Mouse (Mus musculus) cerebellum, adult (tissue): ENCODE results near the gene Dhrs3.

ENCODE experiments used
- ATAC-seq: cut with Nextera tagmentation; 2 replicates; pipeline ENCODE4 v1.9.2; 2017; ENCODE audit warnings: mild to moderate bottlenecking, moderate library complexity, mixed read lengths; ENCODE audit not compliant: insufficient number of reproducible peaks, low FRiP score, low TSS enrichment

Gene Dhrs3

GRCm38 (mm10) chr4:144895211-144895590, 2.6 kb downstream of the Dhrs3 start:
- ATAC-seq: no peak

- no peak for ATAC-seq
Measured at GRCm38 (mm10) chr4:144896321-144896720, 3.7 kb downstream of the Dhrs3 start.

- no peak for ATAC-seq
Measured at GRCm38 (mm10) chr4:144898036-144898649, 5.5 kb downstream of the Dhrs3 start.

DNA sequence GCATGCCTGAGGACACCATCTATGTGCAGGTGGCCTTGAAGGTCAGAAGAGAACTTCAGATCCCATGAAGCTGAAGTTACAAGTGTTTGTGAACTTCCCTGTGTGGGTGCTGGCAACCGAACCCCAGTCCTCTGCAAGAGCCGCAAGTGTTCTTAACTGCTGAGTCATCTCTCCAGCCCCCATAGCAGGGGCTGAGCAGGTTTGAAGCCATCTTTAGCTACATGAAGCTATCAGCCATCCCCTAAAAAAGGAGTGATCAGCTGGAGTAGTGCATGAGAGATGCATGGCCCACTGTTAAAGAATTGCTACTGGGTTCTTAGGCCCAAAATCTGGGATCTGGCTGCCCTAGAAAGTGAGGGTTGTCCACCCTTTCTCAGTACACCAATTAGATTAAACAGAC, 6.1 kb downstream of the Dhrs3 start:
- no peak for ATAC-seq

- no peak for ATAC-seq
Measured at GRCm38 (mm10) chr4:144901561-144902111, 9.0 kb downstream of the Dhrs3 start.

GRCm38 (mm10) chr4:144903088-144903487, 10.5 kb downstream of the Dhrs3 start:
- ATAC-seq: no peak

DNA sequence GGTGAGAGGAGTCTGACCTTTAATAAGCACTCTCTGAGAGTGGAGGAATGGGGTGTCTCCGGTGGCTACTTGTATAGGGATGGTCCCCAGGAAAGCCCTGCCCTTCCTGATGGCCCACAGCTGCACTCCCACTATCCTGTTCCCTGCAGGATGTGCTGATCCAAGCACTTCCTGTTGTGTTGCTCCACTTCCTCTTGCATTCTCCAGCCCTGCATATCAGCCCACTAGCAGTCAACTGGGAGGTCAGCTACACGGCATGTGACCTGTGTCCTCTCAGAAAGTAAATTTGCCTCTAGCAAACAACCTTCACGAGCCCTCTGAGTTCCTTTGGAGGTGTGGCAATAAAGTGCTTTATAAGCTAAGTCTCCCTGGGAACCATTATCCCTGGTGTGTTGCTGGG, 11.3 kb downstream of the Dhrs3 start:
- ATAC-seq: no peak

DNA sequence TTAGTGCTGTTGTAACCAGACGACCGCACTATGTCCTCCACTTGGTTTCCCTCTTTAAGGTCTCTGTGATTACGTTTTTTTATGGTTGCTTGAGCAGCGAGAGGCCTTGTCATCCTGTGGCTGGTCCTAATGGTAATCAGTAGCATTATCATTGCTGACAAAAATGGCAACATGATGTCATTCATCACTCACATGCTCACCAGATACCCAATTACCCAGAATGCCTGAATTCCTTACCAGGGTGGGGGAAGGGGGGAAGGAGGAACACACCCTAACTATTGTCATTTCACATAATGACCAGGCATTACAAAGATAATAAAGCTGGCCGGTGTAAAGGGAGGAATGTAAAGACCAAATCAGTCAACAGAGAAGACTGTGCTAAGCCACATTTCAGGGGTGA, 12.5 kb downstream of the Dhrs3 start:
- ATAC-seq: no peak

DNA sequence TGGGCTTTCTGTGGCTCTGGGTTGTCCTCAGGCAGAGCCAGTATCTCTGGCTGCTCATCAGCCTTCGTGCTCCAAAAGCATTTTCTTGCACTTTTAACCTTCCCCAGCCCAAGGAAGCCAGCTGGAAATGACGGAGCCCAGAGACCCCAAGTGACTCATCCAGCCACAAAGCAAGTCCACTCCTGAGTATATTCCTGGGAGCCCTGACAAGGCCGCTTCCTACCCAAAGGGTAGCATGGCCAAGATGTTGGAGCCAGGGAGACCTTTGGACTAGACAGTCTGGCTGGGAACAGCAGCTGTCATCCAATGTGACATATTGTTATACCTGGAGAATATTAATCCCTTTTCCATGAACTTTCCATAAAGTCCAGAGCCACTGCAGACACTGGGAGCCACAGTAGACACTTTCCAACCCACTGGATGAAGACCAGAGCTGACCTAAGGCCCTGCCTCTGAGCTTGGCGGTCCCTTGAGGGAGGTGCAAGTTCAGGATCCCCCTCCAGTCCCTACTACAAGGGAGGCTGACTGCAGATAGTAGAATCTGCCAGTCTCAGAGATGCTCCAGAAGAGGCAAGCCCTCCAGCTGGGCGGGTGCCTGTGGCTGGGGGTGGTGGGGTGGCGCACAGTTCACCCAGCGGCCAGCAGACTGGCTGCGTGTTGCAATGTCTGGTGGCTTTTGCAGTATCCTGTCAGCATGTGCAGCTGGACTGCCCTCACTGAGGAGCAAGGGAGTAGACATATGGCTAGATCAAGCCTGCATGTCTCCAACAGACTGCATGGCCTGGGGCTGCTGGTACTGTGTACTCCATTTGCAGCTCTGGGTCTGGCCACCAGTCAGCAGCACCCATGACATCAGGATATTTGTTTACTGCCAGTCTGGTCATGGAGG, 13.6 kb downstream of the Dhrs3 start:
- ATAC-seq: no peak

DNA sequence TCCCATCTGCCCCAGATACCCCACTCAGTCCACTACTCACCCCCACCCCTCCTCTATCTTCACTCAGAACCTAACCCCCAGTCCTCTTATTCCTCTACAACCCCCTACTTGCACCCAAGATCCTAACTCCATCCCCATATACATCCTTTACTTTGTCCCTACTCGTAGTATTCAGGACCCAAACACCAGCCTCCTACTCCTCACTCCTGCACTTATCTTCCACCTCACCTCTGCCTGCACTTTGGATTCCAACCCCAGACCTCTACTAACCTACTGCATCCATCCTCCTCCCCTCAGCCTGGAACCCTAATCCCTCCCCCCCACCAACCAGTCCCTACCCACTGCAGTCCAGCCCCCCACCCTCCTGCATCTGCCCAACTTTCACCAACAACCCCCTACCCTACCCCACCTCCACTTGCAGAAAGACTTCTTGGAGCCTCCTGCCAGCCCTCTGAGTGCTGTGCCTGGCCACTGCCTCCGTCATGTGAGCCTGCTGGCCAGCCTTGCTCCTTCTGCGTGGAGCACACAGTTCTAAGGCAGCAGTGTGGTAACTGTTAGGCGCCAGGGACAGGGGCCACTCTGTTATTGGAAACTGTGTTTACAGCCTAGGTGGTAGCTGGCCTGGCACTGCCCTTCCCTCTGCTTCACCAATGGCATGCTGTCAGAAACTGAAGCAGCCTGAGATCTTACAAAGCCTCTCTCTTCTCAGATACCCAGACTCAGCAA, 14.5 kb downstream of the Dhrs3 start:
- ATAC-seq: no peak

DNA sequence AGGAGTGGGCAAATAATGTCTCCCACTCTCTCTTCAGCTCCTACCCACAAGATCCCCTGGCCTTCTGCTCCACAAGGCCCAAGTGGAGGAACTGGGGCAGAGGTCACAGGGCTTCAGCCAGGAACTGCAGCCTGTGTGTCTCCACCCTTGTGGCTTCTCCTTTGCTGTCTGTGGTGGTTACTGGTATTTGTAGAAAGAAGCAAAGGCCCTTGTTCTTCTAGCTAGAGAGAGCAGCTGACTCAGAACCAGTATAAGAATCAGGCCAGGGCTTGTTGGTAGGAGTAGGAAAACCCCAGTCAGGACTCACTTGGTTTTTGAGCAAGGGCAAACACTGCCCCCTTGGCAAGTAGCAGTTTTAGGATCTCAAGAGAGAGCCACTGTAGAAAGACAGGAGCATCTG, 16.2 kb downstream of the Dhrs3 start:
- ATAC-seq: no peak

- ATAC-seq: no peak
Measured at GRCm38 (mm10) chr4:144910281-144910680, 17.7 kb downstream of the Dhrs3 start.

- no peak for ATAC-seq
Measured at GRCm38 (mm10) chr4:144913298-144914152, 20.9 kb downstream of the Dhrs3 start.

DNA sequence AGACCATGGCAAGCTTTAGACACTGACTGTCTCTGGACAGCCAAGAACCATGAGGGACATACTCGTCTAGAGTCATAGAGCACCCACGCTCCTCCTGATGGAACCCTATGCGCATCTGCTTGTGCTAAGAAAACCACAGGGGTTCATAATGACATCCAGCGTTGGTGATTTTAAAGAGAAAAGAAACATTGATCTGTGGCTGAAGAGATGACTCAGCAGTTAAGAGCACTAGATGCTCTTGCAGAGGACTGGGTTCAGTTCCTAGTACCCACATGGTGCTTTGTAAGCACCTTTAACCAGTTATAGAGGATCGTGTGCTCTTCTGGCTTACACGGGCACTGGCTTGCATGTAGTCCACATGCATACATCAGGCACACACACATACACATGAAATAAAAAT, 23.9 kb downstream of the Dhrs3 start:
- no peak for ATAC-seq

GRCm38 (mm10) chr4:144917101-144917500, 24.5 kb downstream of the Dhrs3 start:
- ATAC-seq: no peak

DNA sequence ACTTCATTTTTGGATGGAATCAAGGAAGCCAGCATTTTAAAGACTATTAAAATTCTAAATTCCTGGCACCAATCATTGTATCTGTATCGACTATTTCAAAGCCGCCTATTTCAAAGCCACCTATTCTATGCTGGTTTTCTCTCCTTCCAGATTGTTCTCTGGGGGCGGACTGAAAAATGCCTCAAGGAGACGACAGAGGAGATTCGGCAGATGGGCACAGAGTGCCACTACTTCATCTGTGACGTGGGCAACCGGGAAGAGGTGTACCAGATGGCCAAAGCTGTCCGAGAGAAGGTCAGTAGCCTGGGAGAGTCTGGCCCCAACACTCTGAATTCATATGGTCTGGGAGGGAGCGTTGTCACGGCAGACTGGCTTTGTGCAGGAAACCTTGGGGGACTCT, 25.9 kb downstream of the Dhrs3 start:
- ATAC-seq: no peak

DNA sequence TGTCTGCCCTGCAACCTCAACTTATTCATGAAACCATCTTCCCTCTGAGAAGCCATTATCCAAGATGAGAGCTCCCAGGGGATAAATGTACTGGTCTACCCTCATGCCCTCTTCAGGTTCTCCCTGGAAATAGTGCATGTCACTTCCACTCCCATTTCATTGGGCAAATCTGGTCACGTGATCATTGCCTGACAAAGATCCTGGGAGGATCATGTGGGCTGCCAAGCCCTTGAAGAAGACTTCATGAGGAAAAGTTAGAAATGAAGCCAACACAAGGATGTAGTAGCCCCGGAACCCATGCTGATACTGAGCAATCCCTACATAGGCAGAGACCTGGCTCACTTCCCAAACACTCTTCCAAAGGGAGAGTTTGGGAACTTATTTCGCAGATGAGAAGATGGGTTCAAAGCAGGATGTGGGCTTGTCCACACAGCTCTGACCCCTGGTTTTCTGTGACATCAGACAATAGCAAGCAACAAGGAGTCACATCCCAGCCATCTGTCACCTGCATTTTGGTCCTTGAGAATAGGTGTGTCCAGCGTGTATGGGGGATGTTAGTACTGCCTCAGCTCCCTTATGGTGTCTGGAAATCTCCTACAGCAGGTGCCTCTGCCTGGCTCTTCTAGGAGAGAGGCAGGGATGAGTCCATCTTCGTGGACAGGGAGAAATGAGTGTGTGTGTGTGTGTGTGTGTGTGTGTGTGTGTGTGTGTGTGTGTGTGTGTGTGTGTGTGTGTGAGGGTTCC, 36.2 kb downstream of the Dhrs3 start:
- ATAC-seq: no peak

DNA sequence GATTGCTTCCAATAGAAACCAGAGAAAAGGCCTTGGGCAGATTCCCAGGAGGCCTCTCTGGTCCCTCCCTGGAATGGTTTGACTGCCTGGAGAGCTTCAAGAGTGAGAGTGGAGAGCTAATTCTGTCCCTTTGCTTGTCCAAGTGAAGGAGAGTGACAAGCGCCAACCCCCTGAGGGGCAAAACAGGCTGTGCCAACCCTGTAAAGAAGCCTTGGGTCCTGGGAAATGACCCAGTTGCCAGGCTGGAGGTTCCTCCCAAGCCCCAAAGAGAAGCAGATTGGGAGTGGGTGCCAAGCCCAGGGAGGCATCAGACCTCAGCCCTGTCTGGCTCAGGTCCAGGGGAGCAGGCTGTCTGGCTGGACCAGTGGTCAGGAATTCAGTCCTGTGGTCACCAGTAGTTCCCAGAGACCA, 37.2 kb downstream of the Dhrs3 start:
- ATAC-seq: peak; percentile 70

DNA sequence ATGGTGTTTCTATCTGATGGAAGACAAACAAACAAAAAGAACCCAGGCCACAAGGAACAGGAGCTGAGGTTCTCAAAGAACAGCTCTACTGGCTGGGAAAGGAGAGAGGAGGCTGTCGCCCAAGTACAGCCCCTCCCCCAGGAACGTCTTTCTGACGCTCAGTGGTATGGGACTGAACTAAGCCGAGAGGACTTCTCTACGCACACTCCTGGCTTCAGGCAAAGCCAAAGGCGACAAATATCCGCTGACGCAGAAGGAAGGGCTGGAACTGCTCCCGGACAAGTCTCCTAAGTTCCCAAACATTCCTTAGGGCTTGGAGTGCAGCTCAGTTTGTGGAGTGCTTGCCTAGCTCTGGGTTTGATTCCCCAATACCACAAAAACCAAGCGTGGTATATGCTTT, 37.7 kb downstream of the Dhrs3 start:
- ATAC-seq: 0 out of 2 replicates have a peak, but pooled peaks have one; percentile 24
